Comparison of ENCODE assay signal across 10 mouse cellular contexts in the genomic region with DNA sequence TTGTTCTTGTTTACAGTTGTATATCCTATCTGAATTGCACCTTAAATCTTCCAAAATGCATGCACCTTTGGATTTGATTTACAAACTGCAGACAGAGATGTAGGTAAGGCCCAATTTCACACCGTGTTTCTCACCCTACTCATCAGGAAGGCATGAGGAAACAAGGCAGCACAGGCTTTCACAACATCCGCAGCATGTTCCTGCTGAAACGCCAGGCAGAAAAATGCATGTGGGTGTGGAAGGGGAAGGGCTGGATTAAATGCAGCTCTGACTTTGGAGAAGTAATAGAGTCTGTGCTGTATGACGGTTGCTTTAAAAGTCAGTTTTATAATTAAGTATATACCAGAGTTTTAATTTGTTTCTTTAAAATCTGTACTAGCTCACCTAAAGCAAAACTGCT. TPM values are rescaled to one million over a fixed set of nuclear protein-coding genes. Genes with fewer than 3 reads are reported as not detected.
DNase-seq lines count a peak whose midpoint lies in the region; ATAC-seq lines count a peak whose summit lies in the region.
"Had no signal": no experiment of that assay in that cellular context is flagged by ENCODE, and none has a peak within 500 bp of the region (broad histone marks: within the 10 kb centered on the region; RNA-seq: fewer than 3 reads in every experiment).

No protein-coding gene starts in this region.

- ATAC-seq in heart, embryonic 12.5 days (ENCODE audit: insufficient number of reproducible peaks, low FRiP score): no peak
- ATAC-seq in erythroid progenitor cell, adult 5-6 weeks (replicated peaks; ENCODE audit: low FRiP score, poor library complexity, severe bottlenecking): no peak
- ATAC-seq: hindbrain, postnatal 0 days had no signal

- intact Hi-C loops in left cerebral cortex, postnatal 25 days (cut with DNase I): no loop called here

- H3K4me1 ChIP-seq in heart, embryonic 12.5 days (replicated peaks): peaks cover 19% of the 10 kb centered on the region

- no peaks in the 10 kb centered on the region for H3K27me3 ChIP-seq in heart, embryonic 12.5 days (replicated peaks)
- H3K27me3 ChIP-seq: CH12.LX had no signal

- H3K4me3 ChIP-seq in heart, embryonic 12.5 days: no peak overlapping the region

- H3K9ac ChIP-seq in heart, embryonic 12.5 days: no peak overlapping the region

- no peaks in the 10 kb centered on the region for H3K36me3 ChIP-seq in heart, embryonic 12.5 days

- 34% methylated on average over 4 of the region's 4 CpGs for WGBS in heart, embryonic 12.5 days

- no peak overlapping the region; the same call in 1 of the 2 replicates for H3K4me2 ChIP-seq in heart, embryonic 12.5 days

- peaks cover 7% of the 10 kb centered on the region for H3K9me3 ChIP-seq in heart, embryonic 12.5 days (replicated peaks)

- DNase-seq in heart, adult 8-10 months (ENCODE audit: low spot score): peak; percentile 21
- DNase-seq in urinary bladder, postnatal 25 days (ENCODE audit: low spot score): peak; percentile 38
- no peak for DNase-seq in urinary bladder, postnatal 10 days (ENCODE audit: low spot score)
- peak; percentile 31 to 70 for DNase-seq in left cerebral cortex, postnatal 25 days (ENCODE audit: low spot score in 2 of 2)
- DNase-seq in telencephalon, adult 2 months (ENCODE audit: low read depth, low spot score): peak; percentile 65
- no peak for DNase-seq in gastrocnemius, postnatal 10 days

- no peak overlapping the region for H3K27ac ChIP-seq in heart, embryonic 12.5 days (ENCODE audit: poor library complexity, severe bottlenecking)
- H3K27ac ChIP-seq: hindbrain, postnatal 0 days had no signal

RNA-seq across cellular contexts. Expression of gene Arhgap32, which starts 1.9 kb away (rescaled TPM):
- total RNA-seq in heart, adult 8-10 months (2022): 10 to 100 TPM; 17.5 to 24.0 (median 21.3) TPM
- polyA plus RNA-seq in heart, embryonic 12.5 days (2016; fragmentation: Nextera tagmentation; extraction: Ambion mirVana): 2.9 and 3.5 TPM in 2 replicates
- 100 to 1,000 TPM; 444 to 458 TPM for total RNA-seq in left cerebral cortex, postnatal 25 days (2021)
- total RNA-seq in gastrocnemius, postnatal 10 days (2021): 10 to 100 TPM; 23.4 to 29.5 TPM
- total RNA-seq in erythroid progenitor cell, adult 5-6 weeks (2015; ENCODE audit: low replicate concordance): under 0.01 TPM in 2 replicates
- total RNA-seq in erythroid progenitor cell, adult 5-6 weeks (2017; ENCODE audit: low replicate concordance): 0.53 and 1.4 TPM in 2 replicates

Comparison
In these comparisons a context has a peak if more than half of its experiments do, and no peak if none do; other contexts are left out.
1. DNase-seq: peak in heart, adult 8-10 months (single experiment), urinary bladder, postnatal 25 days (single experiment), left cerebral cortex, postnatal 25 days (2 of 2) and telencephalon, adult 2 months (single experiment); none in urinary bladder, postnatal 10 days (single experiment) and gastrocnemius, postnatal 10 days (single experiment).
2. RNA of gene Arhgap32, which starts 1.9 kb away (total RNA-seq): 444 to 458 TPM in left cerebral cortex, postnatal 25 days; 23.4 to 29.5 TPM in gastrocnemius, postnatal 10 days, 17.5 to 24.0 TPM in heart, adult 8-10 months and under 0.01 to 1.4 TPM in erythroid progenitor cell, adult 5-6 weeks; every median in the first group is over 10 times any median in the second.